Mouse (Mus musculus): ENCODE measurements at regions not wholly inside any gene's neighbourhood (a gene's known extent, or its start where the extent isn't known, plus 50 kb on each side); places are given as distances from the start of the nearest gene placed in this dataset.

DNA sequence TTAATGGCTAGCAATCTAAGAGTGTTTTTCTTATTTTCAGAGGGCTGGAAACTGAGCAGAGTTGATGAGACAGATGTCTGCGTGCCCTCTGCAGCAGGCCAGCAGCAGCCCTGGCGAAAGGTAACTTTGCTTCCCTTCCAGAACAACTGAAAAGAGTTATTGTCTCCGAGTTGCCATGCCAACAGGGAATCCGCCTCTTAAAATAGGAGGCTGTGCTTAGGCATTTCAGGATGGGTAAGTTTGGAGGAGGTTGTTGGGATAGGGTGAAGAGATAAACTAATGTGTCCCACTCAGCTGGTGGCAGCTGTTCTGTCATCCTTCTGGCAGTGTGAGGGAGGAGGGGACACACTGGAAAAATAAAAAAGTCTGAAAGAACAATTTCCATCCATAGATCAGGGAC, 100.6 kb upstream of the Sertad2 start:
- TF ChIP-seq POLR2A (IDR thresholded peaks at IDR 0.05; ENCODE audit: low read depth, low read length) (no peak), CTCF (IDR thresholded peaks at IDR 0.05; ENCODE audit: extremely low read depth, insufficient read depth, insufficient read length, insufficient replicate concordance) (no peak)

Data from spleen, adult 2 months (tissue).